Comparison of ENCODE assay signal across 24 mouse cellular contexts in the genomic region with DNA sequence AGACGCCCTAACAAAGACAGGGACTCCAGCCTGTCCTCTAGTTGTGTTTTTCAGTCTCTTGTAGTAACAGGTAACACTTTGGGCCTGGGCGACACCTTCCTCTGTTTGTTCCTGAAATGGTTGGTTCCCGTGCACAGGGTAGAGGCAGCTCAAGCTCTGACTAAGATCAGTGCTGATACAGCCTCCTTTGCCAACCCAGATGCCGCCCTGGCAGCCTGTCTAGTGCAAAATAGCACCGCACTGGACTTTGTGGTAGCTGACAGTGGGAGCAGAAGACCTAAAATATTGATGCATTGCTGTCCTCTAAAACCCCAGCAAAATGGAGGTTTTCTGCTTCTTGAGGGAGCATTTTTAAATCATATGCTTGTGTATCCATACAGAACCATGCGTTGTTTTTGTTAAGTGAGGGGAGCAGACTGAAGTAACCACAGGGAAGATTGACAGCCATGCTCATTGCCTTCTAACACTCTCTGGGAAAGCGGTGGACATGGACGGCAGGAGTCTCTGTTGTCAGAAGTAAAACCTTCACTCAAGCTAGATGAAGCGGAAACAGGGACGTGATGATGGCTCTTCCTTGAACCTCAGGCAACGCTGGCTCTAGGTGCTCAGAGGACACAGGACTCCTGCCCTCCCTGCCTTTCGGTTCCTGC. TPM values are rescaled to one million over a fixed set of nuclear protein-coding genes. Genes with fewer than 3 reads are reported as not detected.
DNase-seq lines count a peak whose midpoint lies in the region; ATAC-seq lines count a peak whose summit lies in the region.
"Had no signal": no experiment of that assay in that cellular context is flagged by ENCODE, and none has a peak within 500 bp of the region (broad histone marks: within the 10 kb centered on the region; RNA-seq: fewer than 3 reads in every experiment).

No protein-coding gene starts in this region.

- no peak for ATAC-seq in liver, embryonic 12.5 days
- no peak for ATAC-seq in liver, embryonic 16.5 days (ENCODE audit: low read depth)
- ATAC-seq: activated CD4-positive, CD25-positive, alpha-beta regulatory T cell, adult 4 months; CD4-positive, CD25-positive, alpha-beta regulatory T cell, adult 4 months; forebrain, embryonic 13.5 days; forebrain, embryonic 16.5 days had no signal

- H3K4me2 ChIP-seq in liver, embryonic 12.5 days: no peak overlapping the region
- no peak overlapping the region for H3K4me2 ChIP-seq in liver, embryonic 16.5 days (ENCODE audit: low read depth, low read length)
- H3K4me2 ChIP-seq: forebrain, embryonic 13.5 days; heart, embryonic 11.5 days; hindbrain, embryonic 12.5 days; hindbrain, embryonic 15.5 days had no signal

- peaks cover 70% of the 10 kb centered on the region for H3K4me1 ChIP-seq in liver, embryonic 12.5 days
- H3K4me1 ChIP-seq in liver, embryonic 16.5 days (ENCODE audit: control insufficient read depth, low read depth, low read length): peaks cover 50% of the 10 kb centered on the region
- H3K4me1 ChIP-seq: forebrain, embryonic 13.5 days; hindbrain, embryonic 15.5 days had no signal

- peak overlapping the region; percentile 22; the same call in 1 of the 2 replicates for H3K9ac ChIP-seq in liver, embryonic 12.5 days
- H3K9ac ChIP-seq in liver, embryonic 16.5 days (ENCODE audit: low read depth, low read length): no peak overlapping the region
- H3K9ac ChIP-seq: forebrain, embryonic 13.5 days; hindbrain, embryonic 12.5 days; hindbrain, embryonic 15.5 days had no signal

- 86% methylated on average over 12 of the region's 12 CpGs for WGBS in liver, embryonic 12.5 days (ENCODE audit: insufficient replicate concordance)
- WGBS in liver, embryonic 16.5 days (ENCODE audit: insufficient replicate concordance): 87% methylated on average over 12 of the region's 12 CpGs

- H3K27me3 ChIP-seq in liver, embryonic 12.5 days (replicated peaks): no peaks in the 10 kb centered on the region
- H3K27me3 ChIP-seq in liver, embryonic 16.5 days (ENCODE audit: control insufficient read depth, insufficient read depth, low read depth, low read length): no peaks in the 10 kb centered on the region
- H3K27me3 ChIP-seq: forebrain, embryonic 13.5 days; hindbrain, embryonic 15.5 days had no signal

- H3K9me3 ChIP-seq in liver, embryonic 12.5 days (replicated peaks): 0 out of 2 replicates have a peak, but pooled peaks cover 6% of the 10 kb centered on the region
- H3K9me3 ChIP-seq in liver, embryonic 16.5 days (replicated peaks; ENCODE audit: control insufficient read depth, low read length): no peaks in the 10 kb centered on the region
- H3K9me3 ChIP-seq: forebrain, embryonic 10.5 days; forebrain, embryonic 13.5 days; hindbrain, embryonic 12.5 days; hindbrain, embryonic 15.5 days had no signal

- DNase-seq in cerebellum, postnatal 14 days: peak; percentile 40 to 50
- no peak for DNase-seq in cerebellum, adult 11 months
- no peak for DNase-seq in liver
- peak; percentile 34 for DNase-seq in Muller cell, postnatal 12 days (ENCODE audit: inconsistent ontology term)
- no peak for DNase-seq in natural killer cell, adult 2 months (ENCODE audit: low spot score in 2 of 2)
- DNase-seq in B cell, adult 2 months: no peak
- DNase-seq: adrenal gland, adult 8-10 months; adrenal gland, postnatal 25 days; cerebellum, adult 18-20 months; cerebellum, adult 9-10 months; cerebellum, postnatal 36 days; gastrocnemius, adult 2 months; gastrocnemius, postnatal 14 days; heart, adult 11 months had no signal

- peaks cover 79% of the 10 kb centered on the region for H3K36me3 ChIP-seq in liver, embryonic 12.5 days
- H3K36me3 ChIP-seq in liver, embryonic 16.5 days (ENCODE audit: control insufficient read depth, insufficient read depth): peaks cover 16% of the 10 kb centered on the region
- H3K36me3 ChIP-seq: forebrain, embryonic 10.5 days; hindbrain, embryonic 12.5 days; hindbrain, embryonic 15.5 days had no signal

- H3K4me3 ChIP-seq in liver, embryonic 12.5 days: no peak overlapping the region
- no peak overlapping the region for H3K4me3 ChIP-seq in liver, embryonic 16.5 days (ENCODE audit: low read depth, low read length)
- H3K4me3 ChIP-seq: forebrain, embryonic 10.5 days; forebrain, embryonic 13.5 days; gastrocnemius, adult 2 months; hindbrain, embryonic 12.5 days; hindbrain, embryonic 15.5 days had no signal

- H3K27ac ChIP-seq in liver, embryonic 12.5 days: peak overlapping the region; percentile 87
- H3K27ac ChIP-seq in liver, embryonic 16.5 days (ENCODE audit: low read length): peak overlapping the region; percentile 54; the same call in 1 of the 2 replicates
- H3K27ac ChIP-seq: forebrain, embryonic 10.5 days; forebrain, embryonic 13.5 days; gastrocnemius, adult 2 months; hindbrain, embryonic 12.5 days; hindbrain, embryonic 15.5 days had no signal

RNA-seq across cellular contexts. Expression of a gene that starts 24.2 kb away (rescaled TPM):
- polyA plus RNA-seq in liver, embryonic 12.5 days (2016; fragmentation: Nextera tagmentation; extraction: Ambion mirVana): 35.2 and 35.3 TPM in 2 replicates
- polyA plus RNA-seq in liver, embryonic 16.5 days (2015; fragmentation: Nextera tagmentation; extraction: Ambion mirVana): 24.5 and 26.3 TPM in 2 replicates

Comparison
In these comparisons a context has a peak if more than half of its experiments do, and no peak if none do; other contexts are left out.
1. DNase-seq: peak in cerebellum, postnatal 14 days (2 of 2) and Muller cell, postnatal 12 days (single experiment); none in cerebellum, adult 11 months (single experiment), liver (single experiment), natural killer cell, adult 2 months (0 of 2) and B cell, adult 2 months (0 of 2).